Mouse (Mus musculus) megakaryocyte, adult 5-6 weeks (primary cell): ENCODE measurements around the gene Osbpl11. TPM values are rescaled to one million over a fixed set of nuclear protein-coding genes. Genes with fewer than 3 reads are reported as not detected.
"Not testable (repeated sequence)": the region's sequence is repeated elsewhere in the genome, so short reads cannot be mapped to it uniquely, and the experiment has no call there.

Source experiments
- ATAC-seq: 2 replicates; pipeline ENCODE4 v1.8.0; 2016; ENCODE audit warnings: mild to moderate bottlenecking, inconsistent platforms; ENCODE audit not compliant: poor library complexity, severe bottlenecking
- total RNA-seq, 2 experiments: library from RNA; stranded (forward) in 1 of 2; stranded (reverse) in 1 of 2; fragments of 153-499, 151-499 nt in 1 of 2; fragments of 221-1000, 200-1000 nt in 1 of 2; gene quantifications; 2 replicates each; pipeline versions ENCODE4 v1.2.3 to v1.2.4; 2015 to 2017

Osbpl11 gene
- total RNA-seq, 2 experiments from 2014 or later = 17.2 to 30.0 TPM

DNA sequence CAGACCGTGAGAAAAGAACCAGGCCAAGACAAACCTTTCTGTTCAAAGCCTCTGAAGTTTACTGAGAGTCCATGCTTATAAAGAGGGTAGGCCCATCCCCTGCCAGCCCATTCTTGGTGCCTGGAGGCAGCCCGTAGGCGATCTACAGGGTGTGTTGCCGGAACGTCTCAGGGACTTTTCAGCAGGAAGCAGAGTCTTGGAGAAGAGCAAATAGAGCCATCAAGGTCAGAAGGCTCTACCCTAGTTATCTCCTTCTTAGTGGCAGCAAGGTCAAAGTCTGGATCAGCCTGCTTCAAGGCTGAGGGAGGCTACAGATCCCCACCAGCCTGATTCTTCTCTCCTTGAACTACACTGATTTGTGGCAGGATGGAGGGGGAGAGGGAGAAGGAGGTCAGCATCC lies 8.0 kb upstream of the Osbpl11 start:
- ATAC-seq = not testable (repeated sequence)

DNA sequence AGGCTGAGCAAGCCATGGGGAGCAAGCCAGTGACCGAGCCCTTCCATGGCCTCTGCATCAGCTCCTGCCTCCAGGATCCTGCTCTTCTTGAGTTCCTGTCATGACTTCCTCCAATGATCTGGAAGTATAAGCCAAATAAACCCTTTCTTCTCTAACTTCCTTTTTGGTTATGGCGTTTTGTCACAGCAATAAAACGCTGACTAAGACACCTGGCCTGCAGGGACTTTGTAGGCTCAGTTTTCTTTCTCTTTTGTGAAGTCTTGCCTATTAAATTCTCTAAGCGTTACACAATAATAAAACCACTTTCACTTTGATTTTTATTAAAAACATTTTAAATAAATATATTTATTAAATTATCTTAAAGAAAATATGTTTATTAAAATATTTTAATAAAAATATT lies 7.1 kb upstream of the Osbpl11 start:
- ATAC-seq = no peak

DNA sequence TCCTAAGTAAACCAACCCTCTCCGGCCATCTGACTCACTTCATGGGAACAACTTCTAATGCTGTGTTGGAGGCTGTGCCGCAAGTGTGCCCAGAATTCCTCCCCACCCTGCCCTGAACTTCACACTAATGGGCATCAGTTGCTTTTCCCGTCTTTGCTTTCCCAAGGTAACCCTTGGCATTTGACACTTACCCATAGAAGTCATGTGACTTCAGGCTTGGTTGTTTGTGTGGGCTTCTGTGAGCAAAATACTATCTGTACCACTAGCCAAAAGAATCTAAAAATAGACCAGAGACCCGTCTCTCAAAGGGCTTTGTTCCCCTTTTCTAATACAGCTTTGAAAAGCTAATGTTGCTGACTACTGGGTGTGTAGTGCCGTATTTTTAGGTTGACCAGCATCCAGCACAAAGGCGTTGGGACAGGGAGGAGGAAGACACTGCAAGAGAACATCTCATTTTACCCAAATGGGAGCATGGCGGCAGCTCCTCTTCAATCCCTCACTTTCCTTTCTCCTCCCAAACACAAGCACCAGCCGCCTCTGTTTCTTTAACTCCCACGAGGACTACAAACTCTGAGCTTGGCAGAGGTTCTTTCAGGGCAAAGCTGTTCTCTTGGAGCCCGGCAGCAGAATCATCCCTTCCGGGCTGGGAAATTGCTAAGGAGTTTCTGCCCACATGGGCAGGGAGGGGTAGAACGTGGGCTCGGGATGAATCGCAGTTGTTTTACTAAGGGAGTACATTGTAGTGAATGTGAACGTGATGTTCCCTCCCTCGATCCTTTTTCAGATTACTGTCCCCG lies 6.4 kb upstream of the Osbpl11 start:
- peak; percentile 82 for ATAC-seq

DNA sequence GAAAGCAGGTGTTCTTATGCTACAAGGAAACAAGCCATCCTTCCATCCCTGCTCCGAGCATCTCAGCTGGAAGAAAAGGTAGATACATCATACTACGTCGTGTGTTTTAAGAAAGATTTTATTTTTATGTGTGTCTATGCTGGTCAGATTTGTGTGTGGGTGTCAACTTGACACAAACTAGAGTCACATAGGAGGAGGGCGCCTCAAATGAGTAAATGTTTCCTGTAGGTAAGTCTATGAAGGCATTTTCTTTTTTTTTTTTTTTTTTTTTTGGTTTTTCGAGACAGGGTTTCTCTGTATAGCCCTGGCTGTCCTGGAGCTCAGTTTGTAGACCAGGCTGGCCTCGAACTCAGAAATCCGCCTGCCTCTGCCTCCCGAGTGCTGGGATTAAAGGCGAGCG lies 5.6 kb upstream of the Osbpl11 start:
- ATAC-seq = not testable (repeated sequence)

DNA sequence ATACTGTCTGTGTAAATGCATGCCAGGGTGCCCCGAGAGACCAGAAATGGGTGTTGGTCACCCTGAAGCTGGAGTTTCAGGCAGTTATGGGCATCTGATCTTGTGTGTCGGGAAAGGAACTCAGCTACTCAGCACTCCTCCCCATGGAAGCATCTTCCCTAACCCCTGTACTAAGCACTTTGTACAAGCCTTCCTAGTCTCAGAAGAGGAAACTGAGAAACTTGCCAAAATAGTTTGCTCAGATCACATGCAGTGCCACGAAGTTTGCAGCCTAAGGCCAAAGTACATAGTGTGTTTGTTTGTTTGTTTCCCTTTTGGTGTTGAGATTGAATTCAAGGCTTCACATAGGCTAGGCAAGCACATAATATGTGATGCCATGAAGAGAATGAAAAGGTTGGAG lies 5.0 kb upstream of the Osbpl11 start:
- ATAC-seq = no peak

DNA sequence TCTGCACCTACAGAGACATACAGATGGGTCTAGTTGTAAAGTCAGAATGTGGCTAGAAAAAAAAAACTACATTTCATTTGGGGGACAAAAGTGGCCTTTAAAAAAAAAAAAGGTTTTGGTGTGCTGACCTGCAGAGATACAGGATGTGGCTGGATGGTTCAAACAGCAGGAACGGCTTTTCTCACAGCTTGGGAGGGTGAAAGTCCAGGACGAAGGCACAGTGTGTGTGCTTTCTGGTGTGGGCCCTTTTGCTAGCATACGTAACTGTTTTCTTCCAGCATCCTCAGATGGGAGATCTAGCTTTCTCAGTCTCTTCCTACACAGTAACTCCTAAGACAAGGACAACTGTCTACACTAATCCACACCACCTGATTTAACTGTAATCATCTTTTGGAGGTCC lies 4.1 kb upstream of the Osbpl11 start:
- ATAC-seq = no peak

DNA sequence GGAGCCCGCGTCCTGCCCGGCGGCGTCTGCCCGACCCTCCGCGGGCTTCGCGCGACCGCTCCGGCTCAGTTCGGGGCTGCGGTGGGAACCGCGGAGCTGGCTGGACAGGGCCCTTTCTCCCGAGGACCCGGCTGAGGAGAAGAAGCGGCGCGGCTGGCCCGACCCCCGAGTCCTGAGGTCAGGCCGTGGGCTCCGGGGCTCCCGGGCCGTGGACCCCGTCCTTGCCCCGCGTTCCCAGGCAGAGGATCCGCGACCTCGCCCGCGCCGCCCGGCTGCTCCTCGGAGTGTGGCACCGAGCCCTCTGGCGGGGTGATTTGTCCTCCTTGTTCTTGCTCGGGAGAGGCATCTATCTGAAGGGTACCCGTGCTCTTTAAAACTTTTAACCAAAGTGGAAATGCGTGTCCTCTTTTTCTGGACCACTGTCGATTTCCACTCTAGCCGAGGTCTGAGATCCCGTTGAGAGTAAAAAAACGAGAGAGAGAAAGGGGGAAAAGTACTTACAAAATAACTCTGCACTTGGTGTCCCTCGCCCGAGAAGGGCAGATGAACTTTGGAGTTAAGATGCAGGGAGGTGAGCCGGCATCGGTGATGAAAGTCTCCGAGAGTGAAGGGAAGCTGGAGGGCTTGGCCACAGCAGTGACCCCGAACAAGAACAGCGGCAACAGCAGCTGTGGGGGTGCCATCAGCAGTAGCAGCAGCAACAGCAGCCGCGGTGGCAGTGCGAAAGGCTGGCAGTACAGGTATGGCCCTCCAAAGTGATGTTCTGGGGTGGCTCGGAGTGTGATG lies 583 bp downstream of the Osbpl11 start:
- ATAC-seq = peak; percentile 31

DNA sequence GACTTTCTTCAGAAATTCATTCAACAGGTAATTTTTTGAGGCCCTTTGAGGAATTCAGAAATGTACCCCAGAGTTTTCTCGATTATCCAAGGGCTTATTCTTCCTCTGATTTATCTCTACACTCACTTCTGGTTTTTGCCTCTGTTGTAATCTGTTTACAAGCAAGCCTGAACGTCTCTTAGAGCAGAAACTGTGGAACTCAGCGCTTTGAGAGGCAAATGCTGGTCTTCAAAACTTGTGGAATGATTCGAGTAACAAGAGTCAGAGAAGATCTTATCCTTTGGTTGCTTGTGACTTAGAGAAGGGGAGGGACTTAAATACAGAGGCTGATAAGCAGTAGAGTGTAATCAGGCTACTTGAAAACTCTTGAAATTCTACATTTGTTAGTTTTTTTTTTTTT lies 1.3 kb downstream of the Osbpl11 start:
- no peak for ATAC-seq

DNA sequence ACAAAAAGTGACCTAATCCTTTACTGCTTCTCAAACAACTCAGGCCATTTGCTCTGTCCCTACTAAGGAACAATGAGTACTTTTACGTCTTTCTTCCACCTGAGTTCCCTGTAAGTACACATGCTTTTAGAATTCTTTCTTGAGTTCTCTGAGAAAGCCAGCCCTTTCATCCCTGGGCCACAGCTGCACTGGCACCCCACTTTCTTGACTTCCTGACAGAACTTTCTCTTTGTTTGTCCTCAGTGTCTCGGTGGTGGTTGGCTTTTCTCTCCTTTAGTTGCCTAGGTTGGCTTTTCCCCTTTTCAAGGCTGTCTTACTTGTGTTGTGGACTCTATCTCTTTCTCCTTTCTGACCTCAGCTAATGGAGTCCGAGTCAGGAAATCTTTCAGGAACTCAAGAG lies 3.2 kb downstream of the Osbpl11 start:
- no peak for ATAC-seq

DNA sequence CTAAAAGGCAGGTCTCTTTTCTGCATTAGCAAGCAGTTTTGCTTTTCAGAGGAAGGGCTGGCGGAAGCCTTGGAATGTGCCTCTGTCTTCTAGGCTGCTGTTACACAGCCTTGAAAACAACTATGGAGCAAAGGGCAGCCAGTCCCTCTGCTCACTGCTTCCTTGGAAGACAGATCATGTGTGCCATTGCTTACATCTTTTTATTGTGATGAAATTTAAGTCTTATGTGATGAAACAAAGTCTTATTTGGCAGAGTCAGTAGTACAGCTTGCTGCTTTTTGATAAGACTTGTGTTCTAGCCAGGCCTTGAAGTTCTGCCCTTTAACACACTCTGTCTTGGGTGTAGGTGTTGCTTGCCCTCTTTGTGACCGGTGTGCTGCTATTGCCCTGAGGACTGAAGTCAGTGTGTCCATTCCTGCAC lies 6.8 kb downstream of the Osbpl11 start:
- ATAC-seq = no peak

DNA sequence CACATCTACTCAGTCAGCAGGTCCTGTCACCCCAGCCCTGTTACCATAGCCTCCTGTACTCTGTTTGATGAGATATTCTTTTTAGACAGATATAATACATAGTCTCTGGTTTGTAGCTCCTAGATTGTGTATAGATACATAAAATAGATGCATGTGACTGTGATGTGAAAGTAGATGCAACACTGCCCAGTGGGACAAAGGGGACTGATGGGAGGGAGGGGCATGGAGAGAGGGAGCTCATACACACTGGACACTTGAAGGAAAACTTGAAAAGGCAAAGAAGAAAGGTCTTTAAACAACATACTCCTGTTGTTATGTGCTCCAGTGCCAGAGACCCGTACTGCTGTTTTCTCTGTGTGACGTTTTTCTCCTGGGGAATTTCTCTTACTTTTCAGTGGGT lies 7.4 kb downstream of the Osbpl11 start:
- no peak for ATAC-seq

DNA sequence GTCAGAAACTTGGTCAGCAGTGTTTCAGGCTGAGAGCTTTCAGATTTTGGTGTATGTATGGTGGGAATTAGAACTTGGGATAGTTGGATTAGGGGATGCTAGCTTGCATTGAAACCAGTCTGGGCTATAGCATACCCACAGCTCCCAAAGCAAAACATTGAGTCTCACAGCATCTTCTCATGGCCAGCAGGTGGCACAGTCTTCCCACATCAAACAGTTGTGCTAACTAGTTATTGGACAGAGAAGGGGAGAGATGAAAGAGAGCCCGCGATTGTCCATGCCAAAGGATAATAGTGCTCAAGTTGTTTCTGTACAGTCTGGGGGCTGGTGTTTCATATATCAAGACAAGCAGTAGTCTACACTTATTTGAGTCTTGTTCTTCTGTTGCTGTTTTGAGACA lies 8.8 kb downstream of the Osbpl11 start:
- peak; percentile 66 for ATAC-seq

DNA sequence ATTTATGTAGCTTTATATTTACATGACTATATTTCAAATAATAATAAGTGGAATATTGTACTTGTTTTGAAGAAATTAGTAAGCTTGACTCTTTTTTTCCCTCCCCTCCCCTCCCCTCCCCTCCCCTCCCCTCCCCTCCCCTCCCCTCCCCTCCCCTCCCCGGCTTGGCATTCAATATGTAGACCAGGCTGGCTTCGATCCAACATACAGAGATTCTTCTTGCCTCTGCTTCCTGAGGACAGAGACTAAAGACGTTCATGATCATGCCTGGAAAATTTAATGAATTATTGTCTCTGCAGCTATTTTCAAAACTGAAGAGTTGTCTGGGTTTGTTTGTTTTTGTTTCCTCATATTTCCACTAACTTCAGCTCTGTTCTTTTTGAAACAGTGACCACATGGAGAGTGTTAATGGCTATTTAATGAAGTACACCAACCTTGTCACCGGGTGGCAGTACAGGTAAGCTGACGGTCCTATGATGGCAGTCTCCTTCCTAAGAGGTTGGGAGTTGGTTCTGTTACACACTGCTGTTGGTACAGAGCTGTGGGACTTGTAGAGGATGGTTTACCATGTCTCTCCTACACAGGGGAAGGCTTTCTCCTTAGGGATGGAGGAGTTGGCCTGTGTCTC lies 10.9 kb downstream of the Osbpl11 start:
- ATAC-seq = peak; percentile 62; the same call in 1 of the 2 replicates

DNA sequence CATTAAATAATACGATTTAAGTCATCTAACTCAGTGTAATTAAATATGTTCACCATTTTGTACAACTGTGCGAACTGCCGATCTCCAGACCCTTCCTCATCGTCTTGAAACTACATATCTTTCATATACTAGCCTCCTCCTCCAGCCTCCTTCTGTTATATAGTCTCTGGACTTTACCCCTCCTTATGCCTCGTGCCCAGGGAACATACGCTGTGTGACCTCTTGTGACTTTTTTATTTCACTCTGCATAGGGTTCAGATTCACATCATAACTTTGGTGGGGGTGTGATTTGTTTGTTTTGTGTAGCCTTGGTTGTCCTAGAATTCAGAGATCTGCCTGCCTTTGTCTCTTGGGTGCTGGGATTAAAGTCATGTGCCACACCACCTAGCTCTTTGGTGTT lies 11.7 kb downstream of the Osbpl11 start:
- ATAC-seq = no peak

DNA sequence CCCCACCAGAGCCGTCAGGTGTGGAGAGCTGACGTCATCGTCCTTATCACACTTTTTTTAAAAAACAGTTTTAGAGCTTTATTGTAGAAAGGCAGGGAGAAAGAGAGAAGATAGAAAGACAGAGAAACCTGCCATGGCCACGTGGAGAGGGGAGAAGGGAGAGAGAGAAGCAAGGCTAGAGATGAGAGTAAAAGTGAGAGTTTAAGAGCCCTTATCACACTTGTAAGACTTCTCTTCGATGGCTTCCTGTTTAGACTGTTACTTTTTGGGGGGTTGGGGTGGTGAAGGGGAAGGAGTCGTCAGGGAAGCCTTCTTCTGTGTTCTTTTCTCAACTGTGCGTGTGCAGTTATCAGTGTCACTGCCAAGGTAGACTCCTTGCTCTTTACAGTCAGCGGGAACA lies 15.7 kb downstream of the Osbpl11 start:
- ATAC-seq = no peak

DNA sequence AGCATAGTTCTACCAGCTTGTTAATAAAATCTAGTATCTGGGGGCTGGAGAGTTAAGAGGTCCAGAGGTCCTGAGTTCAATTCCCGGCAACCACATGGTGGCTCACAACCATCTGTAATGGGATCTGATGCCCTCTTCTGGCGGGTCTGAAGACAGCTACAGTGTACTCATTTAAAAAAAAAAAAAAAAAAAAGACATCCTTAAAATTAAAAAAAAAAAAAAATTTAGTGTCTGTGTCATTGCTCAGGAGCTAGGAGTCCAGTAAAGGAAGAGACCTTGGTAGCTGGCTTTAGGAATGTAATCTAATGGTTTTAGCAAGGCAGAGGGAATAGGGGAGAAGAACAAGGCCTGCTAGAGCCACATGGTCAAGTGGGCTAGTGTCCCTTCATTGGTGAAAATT lies 25.9 kb downstream of the Osbpl11 start:
- ATAC-seq = no peak

DNA sequence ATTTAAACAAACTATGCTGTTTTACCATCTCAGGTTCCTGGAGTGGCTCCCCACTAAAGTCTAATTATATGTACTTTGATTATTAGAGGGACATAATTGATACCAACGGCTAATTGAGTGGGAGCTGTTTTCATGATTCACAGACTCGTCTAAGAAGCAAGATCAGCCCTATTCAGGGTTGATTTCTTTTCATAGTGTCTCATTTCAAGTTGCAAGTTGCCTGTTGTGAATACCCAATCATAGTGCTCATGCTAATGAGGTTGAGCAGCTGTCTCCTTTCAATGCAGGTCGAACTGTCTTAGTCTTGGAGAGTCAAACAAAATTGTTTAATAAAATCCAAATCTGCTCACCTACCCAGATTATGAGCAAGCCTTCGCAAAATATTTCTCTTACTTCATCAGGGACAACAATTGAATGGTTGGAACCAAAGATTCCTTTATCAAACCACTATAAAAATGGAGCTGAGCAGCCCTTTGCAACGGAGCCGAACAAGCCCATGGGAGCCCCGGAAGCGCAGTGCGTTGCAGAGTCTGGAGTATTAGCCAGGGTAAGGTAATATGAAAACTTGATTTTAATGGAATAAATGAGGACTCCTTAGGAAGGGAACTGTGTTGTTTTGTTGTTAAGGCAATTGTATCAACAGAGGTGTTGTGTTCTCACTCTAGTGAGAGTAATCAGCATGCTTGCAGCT lies 31.6 kb downstream of the Osbpl11 start:
- ATAC-seq = no peak

DNA sequence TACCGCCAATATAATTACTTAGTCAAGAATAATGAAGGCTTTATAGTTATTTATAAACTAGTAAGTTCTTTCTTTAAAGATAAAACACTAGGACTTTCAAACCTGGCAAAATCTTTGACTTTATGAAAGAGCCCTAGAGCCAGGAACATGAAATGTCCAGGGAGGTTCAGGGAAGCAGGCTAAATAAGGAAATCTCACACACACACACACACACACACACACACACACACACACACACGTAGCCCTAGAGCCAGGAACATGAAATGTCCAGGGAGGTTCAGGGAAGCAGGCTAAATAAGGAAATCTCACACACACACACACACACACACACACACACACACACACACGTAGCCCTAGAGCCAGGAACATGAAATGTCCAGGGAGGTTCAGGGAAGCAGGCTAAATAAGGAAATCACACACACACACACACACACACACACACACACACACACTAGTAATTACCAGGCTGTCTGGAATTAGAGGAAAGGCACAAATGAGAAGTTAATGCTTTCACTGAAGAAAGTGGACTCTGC lies 32.7 kb downstream of the Osbpl11 start:
- not testable (repeated sequence) for ATAC-seq

DNA sequence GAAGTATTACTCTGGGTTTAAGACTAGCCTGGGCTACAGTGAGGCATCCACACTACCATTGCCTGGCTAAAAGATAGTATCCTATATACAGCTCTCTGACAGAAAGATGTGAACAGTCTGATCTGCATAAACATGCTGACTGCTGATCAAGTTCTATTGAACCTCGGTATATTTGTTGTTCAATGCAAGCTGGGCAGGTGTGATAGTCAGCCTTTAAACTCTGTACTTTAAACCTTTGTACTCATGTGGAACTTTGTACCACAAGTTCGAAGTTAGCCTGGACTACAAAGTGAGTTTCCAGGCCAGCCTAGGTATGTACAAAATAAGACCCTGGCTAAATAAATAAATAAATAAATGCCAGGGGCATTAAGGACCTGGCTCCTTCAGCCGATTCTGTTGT lies 37.6 kb downstream of the Osbpl11 start:
- ATAC-seq = no peak

DNA sequence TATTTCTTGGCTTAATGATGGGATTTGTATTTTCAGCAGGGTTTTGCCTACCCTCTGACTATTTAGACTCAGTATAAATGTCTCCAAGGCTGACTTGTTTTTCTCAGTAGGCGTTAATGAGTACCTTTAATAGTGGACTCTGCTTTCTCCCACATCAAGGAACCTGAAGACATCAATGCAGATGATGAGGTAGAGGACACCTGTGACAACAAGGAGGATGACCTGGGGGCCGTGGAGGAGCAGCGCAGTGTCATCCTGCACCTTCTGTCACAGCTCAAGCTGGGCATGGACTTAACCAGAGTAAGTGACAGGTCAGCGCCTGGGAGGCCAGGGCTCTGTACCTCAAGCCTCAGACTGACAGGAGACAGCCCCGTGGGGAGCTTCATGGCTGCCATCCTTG lies 39.5 kb downstream of the Osbpl11 start:
- no peak for ATAC-seq

DNA sequence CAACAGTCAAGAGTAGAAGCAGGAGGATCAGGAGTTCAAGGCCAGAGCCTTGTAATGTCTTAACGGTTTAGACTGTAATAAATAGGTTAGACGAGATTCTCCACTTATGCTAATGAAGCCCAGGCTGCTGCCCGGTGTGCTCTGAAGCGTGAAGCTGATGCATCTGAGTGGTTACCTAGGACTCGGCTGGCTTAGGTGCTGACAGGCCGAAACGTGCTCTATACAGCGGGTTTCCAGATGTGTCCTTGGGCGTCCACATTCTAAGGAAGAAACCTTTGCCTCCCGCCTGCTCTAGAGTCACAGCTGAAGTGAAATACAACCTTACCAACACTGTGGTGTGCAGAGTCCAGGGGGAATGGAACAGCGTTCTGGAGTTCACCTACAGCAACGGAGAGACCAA lies 49.3 kb downstream of the Osbpl11 start:
- ATAC-seq = no peak
